Mouse (Mus musculus): ENCODE data around the gene Polr1a. TPM values are rescaled to one million over a fixed set of nuclear protein-coding genes. Genes with fewer than 3 reads are reported as not detected.

Polr1a gene
- polyA plus RNA-seq, 1 experiment from 2014 or later = 20.1 TPM

- H3K4me2 ChIP-seq (ENCODE audit: low read length) = no peak overlapping the region
- no peaks in the 10 kb centered on the region for H3K9me3 ChIP-seq (ENCODE audit: control insufficient read depth, low read length)
- no peaks in the 10 kb centered on the region for H3K27me3 ChIP-seq (replicated peaks; ENCODE audit: control insufficient read depth, insufficient read depth, low read length)
- H3K4me1 ChIP-seq (replicated peaks; ENCODE audit: control insufficient read depth, insufficient read depth, low read length) = no peaks in the 10 kb centered on the region
- H3K4me3 ChIP-seq (replicated peaks; ENCODE audit: low read length) = no peak overlapping the region
- no peak for ATAC-seq
- H3K36me3 ChIP-seq (ENCODE audit: control insufficient read depth, insufficient read depth) = peaks cover 8% of the 10 kb centered on the region
- WGBS = 85% methylated on average over 7 of the region's 7 CpGs
- H3K9ac ChIP-seq (replicated peaks; ENCODE audit: low read depth, low read length) = no peak overlapping the region
- H3K27ac ChIP-seq (ENCODE audit: low read length) = no peak overlapping the region
These were observed 59.0 kb downstream of the Polr1a start for GRCm38 (mm10) chr6:71967847-71968246.

GRCm38 (mm10) chr6:71969459-71969858 lies 60.6 kb downstream of the Polr1a start:
- 83% methylated on average over 7 of the region's 7 CpGs for WGBS
- Histone ChIP-seq H3K27ac (ENCODE audit: low read length) (no peak overlapping the region), H3K4me2 (ENCODE audit: low read length) (no peak overlapping the region), H3K27me3 (replicated peaks; ENCODE audit: control insufficient read depth, insufficient read depth, low read length) (no peaks in the 10 kb centered on the region), H3K36me3 (ENCODE audit: control insufficient read depth, insufficient read depth) (peaks cover 15% of the 10 kb centered on the region), H3K4me1 (replicated peaks; ENCODE audit: control insufficient read depth, insufficient read depth, low read length) (no peaks in the 10 kb centered on the region), H3K9me3 (ENCODE audit: control insufficient read depth, low read length) (no peaks in the 10 kb centered on the region), H3K4me3 (replicated peaks; ENCODE audit: low read length) (no peak overlapping the region), H3K9ac (replicated peaks; ENCODE audit: low read depth, low read length) (no peak overlapping the region)
- ATAC-seq = no peak

GRCm38 (mm10) chr6:71970154-71970553 lies 61.3 kb downstream of the Polr1a start:
- H3K27ac ChIP-seq (ENCODE audit: low read length) = no peak overlapping the region
- H3K4me2 ChIP-seq (ENCODE audit: low read length) = no peak overlapping the region
- H3K4me3 ChIP-seq (replicated peaks; ENCODE audit: low read length) = no peak overlapping the region
- no peak overlapping the region for H3K9ac ChIP-seq (replicated peaks; ENCODE audit: low read depth, low read length)
- no peaks in the 10 kb centered on the region for H3K4me1 ChIP-seq (replicated peaks; ENCODE audit: control insufficient read depth, insufficient read depth, low read length)
- 56% methylated on average over 2 of the region's 2 CpGs for WGBS
- ATAC-seq = no peak
- H3K9me3 ChIP-seq (ENCODE audit: control insufficient read depth, low read length) = no peaks in the 10 kb centered on the region
- H3K27me3 ChIP-seq (replicated peaks; ENCODE audit: control insufficient read depth, insufficient read depth, low read length) = no peaks in the 10 kb centered on the region
- peaks cover 20% of the 10 kb centered on the region for H3K36me3 ChIP-seq (ENCODE audit: control insufficient read depth, insufficient read depth)

GRCm38 (mm10) chr6:71976592-71976991 lies 67.7 kb downstream of the Polr1a start:
- no peak overlapping the region for H3K9ac ChIP-seq (replicated peaks; ENCODE audit: low read depth, low read length)
- H3K36me3 ChIP-seq (ENCODE audit: control insufficient read depth, insufficient read depth) = peaks cover 16% of the 10 kb centered on the region; the same call in 1 of the 2 replicates
- H3K4me1 ChIP-seq (replicated peaks; ENCODE audit: control insufficient read depth, insufficient read depth, low read length) = no peaks in the 10 kb centered on the region
- no peaks in the 10 kb centered on the region for H3K27me3 ChIP-seq (replicated peaks; ENCODE audit: control insufficient read depth, insufficient read depth, low read length)
- H3K9me3 ChIP-seq (ENCODE audit: control insufficient read depth, low read length) = no peaks in the 10 kb centered on the region
- H3K4me3 ChIP-seq (replicated peaks; ENCODE audit: low read length) = no peak overlapping the region
- 93% methylated on average over 7 of the region's 7 CpGs for WGBS
- no peak overlapping the region for H3K4me2 ChIP-seq (ENCODE audit: low read length)
- H3K27ac ChIP-seq (ENCODE audit: low read length) = no peak overlapping the region
- no peak for ATAC-seq

GRCm38 (mm10) chr6:71980165-71980564 lies 71.3 kb downstream of the Polr1a start:
- 87% methylated on average over 8 of the region's 8 CpGs for WGBS
- Histone ChIP-seq H3K4me1 (replicated peaks; ENCODE audit: control insufficient read depth, insufficient read depth, low read length) (no peaks in the 10 kb centered on the region), H3K27ac (ENCODE audit: low read length) (no peak overlapping the region), H3K4me3 (replicated peaks; ENCODE audit: low read length) (no peak overlapping the region), H3K27me3 (replicated peaks; ENCODE audit: control insufficient read depth, insufficient read depth, low read length) (no peaks in the 10 kb centered on the region), H3K4me2 (ENCODE audit: low read length) (no peak overlapping the region), H3K36me3 (ENCODE audit: control insufficient read depth, insufficient read depth) (0 out of 2 replicates have a peak, but pooled peaks cover 4% of the 10 kb centered on the region), H3K9ac (replicated peaks; ENCODE audit: low read depth, low read length) (no peak overlapping the region), H3K9me3 (ENCODE audit: control insufficient read depth, low read length) (no peaks in the 10 kb centered on the region)
- no peak for ATAC-seq

- Histone ChIP-seq H3K9me3 (ENCODE audit: control insufficient read depth, low read length) (no peaks in the 10 kb centered on the region), H3K36me3 (ENCODE audit: control insufficient read depth, insufficient read depth) (0 out of 2 replicates have a peak, but pooled peaks cover 4% of the 10 kb centered on the region), H3K27ac (ENCODE audit: low read length) (no peak overlapping the region), H3K9ac (replicated peaks; ENCODE audit: low read depth, low read length) (no peak overlapping the region), H3K4me3 (replicated peaks; ENCODE audit: low read length) (no peak overlapping the region), H3K4me2 (ENCODE audit: low read length) (no peak overlapping the region), H3K4me1 (replicated peaks; ENCODE audit: control insufficient read depth, insufficient read depth, low read length) (no peaks in the 10 kb centered on the region), H3K27me3 (replicated peaks; ENCODE audit: control insufficient read depth, insufficient read depth, low read length) (no peaks in the 10 kb centered on the region)
- WGBS = 93% methylated on average over 2 of the region's 2 CpGs
- ATAC-seq = no peak
These were observed 71.7 kb downstream of the Polr1a start for GRCm38 (mm10) chr6:71980587-71980986.

GRCm38 (mm10) chr6:71981450-71981849 lies 72.6 kb downstream of the Polr1a start:
- no peak overlapping the region for H3K4me2 ChIP-seq (ENCODE audit: low read length)
- H3K4me1 ChIP-seq (replicated peaks; ENCODE audit: control insufficient read depth, insufficient read depth, low read length) = no peaks in the 10 kb centered on the region
- WGBS = 86% methylated on average over 4 of the region's 4 CpGs
- no peak overlapping the region for H3K27ac ChIP-seq (ENCODE audit: low read length)
- H3K4me3 ChIP-seq (replicated peaks; ENCODE audit: low read length) = no peak overlapping the region
- H3K36me3 ChIP-seq (ENCODE audit: control insufficient read depth, insufficient read depth) = 0 out of 2 replicates have a peak, but pooled peaks cover 4% of the 10 kb centered on the region
- no peaks in the 10 kb centered on the region for H3K9me3 ChIP-seq (ENCODE audit: control insufficient read depth, low read length)
- no peak for ATAC-seq
- H3K9ac ChIP-seq (replicated peaks; ENCODE audit: low read depth, low read length) = no peak overlapping the region
- H3K27me3 ChIP-seq (replicated peaks; ENCODE audit: control insufficient read depth, insufficient read depth, low read length) = no peaks in the 10 kb centered on the region

- H3K9ac ChIP-seq (replicated peaks; ENCODE audit: low read depth, low read length) = no peak overlapping the region
- no peaks in the 10 kb centered on the region for H3K9me3 ChIP-seq (ENCODE audit: control insufficient read depth, low read length)
- no peak overlapping the region for H3K27ac ChIP-seq (ENCODE audit: low read length)
- H3K36me3 ChIP-seq (ENCODE audit: control insufficient read depth, insufficient read depth) = no peaks in the 10 kb centered on the region
- no peak for ATAC-seq
- no peak overlapping the region for H3K4me2 ChIP-seq (ENCODE audit: low read length)
- peaks cover 6% of the 10 kb centered on the region for H3K4me1 ChIP-seq (replicated peaks; ENCODE audit: control insufficient read depth, insufficient read depth, low read length)
- WGBS = 85% methylated on average over 4 of the region's 4 CpGs
- no peak overlapping the region for H3K4me3 ChIP-seq (replicated peaks; ENCODE audit: low read length)
- no peaks in the 10 kb centered on the region for H3K27me3 ChIP-seq (replicated peaks; ENCODE audit: control insufficient read depth, insufficient read depth, low read length)
These were observed 77.1 kb downstream of the Polr1a start for GRCm38 (mm10) chr6:71985984-71986383.

- no peak overlapping the region for H3K9ac ChIP-seq (replicated peaks; ENCODE audit: low read depth, low read length)
- WGBS = 81% methylated on average over 7 of the region's 7 CpGs
- no peaks in the 10 kb centered on the region for H3K36me3 ChIP-seq (ENCODE audit: control insufficient read depth, insufficient read depth)
- H3K9me3 ChIP-seq (ENCODE audit: control insufficient read depth, low read length) = no peaks in the 10 kb centered on the region
- peaks cover 10% of the 10 kb centered on the region for H3K4me1 ChIP-seq (replicated peaks; ENCODE audit: control insufficient read depth, insufficient read depth, low read length)
- ATAC-seq = no peak
- H3K4me3 ChIP-seq (replicated peaks; ENCODE audit: low read length) = no peak overlapping the region
- H3K27ac ChIP-seq (ENCODE audit: low read length) = no peak overlapping the region
- H3K4me2 ChIP-seq (ENCODE audit: low read length) = no peak overlapping the region
- no peaks in the 10 kb centered on the region for H3K27me3 ChIP-seq (replicated peaks; ENCODE audit: control insufficient read depth, insufficient read depth, low read length)
These were observed 78.8 kb downstream of the Polr1a start for GRCm38 (mm10) chr6:71987546-71988248.
